ENCODE assay signal across 27 mouse cellular contexts in genomic region chr7:122716299-122716698, GRCm38 (mm10). TPM values are rescaled to one million over a fixed set of nuclear protein-coding genes. Genes with fewer than 3 reads are reported as not detected.
DNase-seq lines count a peak whose midpoint lies in the region; ATAC-seq and TF ChIP-seq lines count a peak whose summit lies in the region.
"Had no signal": no experiment of that assay in that cellular context is flagged by ENCODE, and none has a peak within 500 bp of the region (broad histone marks: within the 10 kb centered on the region; RNA-seq: fewer than 3 reads in every experiment).

No protein-coding gene starts in this region.

- H3K4me1 ChIP-seq in heart, embryonic 10.5 days = no peaks in the 10 kb centered on the region
- H3K4me1 ChIP-seq in CH12.LX (ENCODE audit: control insufficient read depth in 1 of 2, insufficient read depth in 2 of 2) = peaks cover 0 to 6% of the 10 kb centered on the region in 2 experiments; a peak in 2 of 4 replicates
- H3K4me1 ChIP-seq in heart, embryonic 11.5 days (ENCODE audit: control insufficient read depth, insufficient read depth, low read length) = no peaks in the 10 kb centered on the region
- H3K4me1 ChIP-seq: hindbrain, embryonic 10.5 days had no signal

- TF ChIP-seq RAD21 in CH12.LX (IDR thresholded peaks at IDR 0.05; ENCODE audit: low read depth, low read length) = no peak

- peak; percentile 28 to 43 for DNase-seq in heart, adult 18-20 months
- DNase-seq in heart, embryonic 10.5 days (ENCODE audit: low spot score) = no peak
- peak; percentile 17 for DNase-seq in CH12.LX (ENCODE audit: extremely low read depth)
- peak; percentile 13 to 17 for DNase-seq in heart, postnatal 10 days
- no peak for DNase-seq in lung, postnatal 10 days
- no peak for DNase-seq in left cerebral cortex, postnatal 10 days (ENCODE audit: extremely low spot score in 1 of 2, low spot score in 2 of 2)
- DNase-seq: adrenal gland, postnatal 36 days; cerebellum, adult 11 months; cerebellum, adult 9-11 months; forebrain, postnatal 0 days; gastrocnemius, postnatal 36 days; kidney, adult 11 months; thymus, adult 18-20 months; thymus, postnatal 4 days had no signal

- dilution Hi-C loops in CH12.LX (cut with MboI; ENCODE audit: extremely low pct_ligation_motif_present, extremely low pct_unique_long_range_greater_than_20kb, low sequenced_read_pairs) = no loop called here

- H3K4me3 ChIP-seq in heart, embryonic 10.5 days = no peak overlapping the region
- H3K4me3 ChIP-seq in CH12.LX (replicated peaks in 1 of 3; ENCODE audit: low read depth in 2 of 3, low read length in 2 of 3, poor library complexity in 1 of 3) = no peak overlapping the region
- no peak overlapping the region for H3K4me3 ChIP-seq in heart, embryonic 11.5 days (ENCODE audit: low read depth, low read length)
- H3K4me3 ChIP-seq: hindbrain, embryonic 10.5 days; midbrain, embryonic 13.5 days; myocyte had no signal

- H3K4me2 ChIP-seq in CH12.LX (ENCODE audit: insufficient read depth, low read depth, poor library complexity, severe bottlenecking) = no peak overlapping the region
- no peak overlapping the region for H3K4me2 ChIP-seq in heart, embryonic 11.5 days
- H3K4me2 ChIP-seq: midbrain, embryonic 13.5 days had no signal

- H3K79me2 ChIP-seq in CH12.LX (replicated peaks; ENCODE audit: control insufficient read depth, extremely low read depth, insufficient read depth, poor library complexity, severe bottlenecking) = no peaks in the 10 kb centered on the region

- 25% methylated on average over 3 of the region's 3 CpGs for WGBS in heart, embryonic 10.5 days
- 22% methylated on average over 3 of the region's 3 CpGs for WGBS in heart, embryonic 11.5 days (ENCODE audit: insufficient replicate concordance)

- peak; percentile 60; the same call in 1 of the 2 replicates for ATAC-seq in heart, embryonic 11.5 days (replicated peaks; ENCODE audit: insufficient number of reproducible peaks, low FRiP score, low TSS enrichment)
- no peak for ATAC-seq in frontal cortex, adult (ENCODE audit: low TSS enrichment)
- ATAC-seq: forebrain, postnatal 0 days; midbrain, embryonic 13.5 days; Patski had no signal

- no peaks in the 10 kb centered on the region for H3K9me3 ChIP-seq in heart, embryonic 10.5 days
- H3K9me3 ChIP-seq in CH12.LX (replicated peaks; ENCODE audit: low read length) = no peaks in the 10 kb centered on the region
- H3K9me3 ChIP-seq in heart, embryonic 11.5 days (replicated peaks; ENCODE audit: control insufficient read depth, low read length) = no peaks in the 10 kb centered on the region
- H3K9me3 ChIP-seq: hindbrain, embryonic 10.5 days; midbrain, embryonic 13.5 days had no signal

- H3K27ac ChIP-seq in heart, embryonic 10.5 days = no peak overlapping the region
- H3K27ac ChIP-seq in CH12.LX (ENCODE audit: insufficient read depth, low read depth) = no peak overlapping the region
- H3K27ac ChIP-seq in heart, embryonic 11.5 days (ENCODE audit: low read depth, low read length) = no peak overlapping the region
- H3K27ac ChIP-seq: hindbrain, embryonic 10.5 days; kidney, postnatal 0 days; midbrain, embryonic 13.5 days had no signal

- in situ Hi-C loops in CH12.LX (cut with MboI; ENCODE audit: low pct_ligation_motif_present, low pct_unique_long_range_greater_than_20kb, low sequenced_read_pairs) = no loop called here

- H3K9ac ChIP-seq in CH12.LX (ENCODE audit: insufficient read depth, low read depth) = no peak overlapping the region
- no peak overlapping the region for H3K9ac ChIP-seq in heart, embryonic 11.5 days (ENCODE audit: low read depth, low read length)
- H3K9ac ChIP-seq: forebrain, postnatal 0 days; midbrain, embryonic 13.5 days had no signal

- TF ChIP-seq CTCF in CH12.LX (conservative IDR thresholded peaks at IDR 0.05 in 1 of 2, IDR thresholded peaks at IDR 0.05 in 1 of 2; ENCODE audit: low read depth in 2 of 2, low read length in 2 of 2) = no peak

- no peak for TF ChIP-seq POLR2A in CH12.LX (IDR thresholded peaks at IDR 0.05; ENCODE audit: low read depth, low read length)

- H3K36me3 ChIP-seq in heart, embryonic 10.5 days = no peaks in the 10 kb centered on the region
- H3K36me3 ChIP-seq in CH12.LX (replicated peaks in 1 of 2; ENCODE audit: control insufficient read depth in 1 of 2, insufficient read depth in 1 of 2, low read length in 1 of 2) = no peaks in the 10 kb centered on the region
- no peaks in the 10 kb centered on the region for H3K36me3 ChIP-seq in heart, embryonic 11.5 days (ENCODE audit: control insufficient read depth, insufficient read depth, low read length)
- H3K36me3 ChIP-seq: G1E; hindbrain, embryonic 10.5 days; midbrain, embryonic 13.5 days had no signal

- intact Hi-C loops in heart, postnatal 10 days (cut with DNase I) = no loop called here
- intact Hi-C loops in left cerebral cortex, postnatal 10 days (cut with DNase I) = no loop called here

- TF ChIP-seq EP300 in CH12.LX (IDR thresholded peaks at IDR 0.05; ENCODE audit: low read length) = no peak

- H3K27me3 ChIP-seq in heart, embryonic 10.5 days (ENCODE audit: insufficient read depth, poor library complexity, severe bottlenecking) = no peaks in the 10 kb centered on the region
- peaks cover 83% of the 10 kb centered on the region for H3K27me3 ChIP-seq in CH12.LX (replicated peaks)
- no peaks in the 10 kb centered on the region for H3K27me3 ChIP-seq in heart, embryonic 11.5 days (ENCODE audit: control insufficient read depth, insufficient read depth, low read length)
- H3K27me3 ChIP-seq: midbrain, embryonic 13.5 days had no signal

TF ChIP-seq in CH12.LX, 34 proteins besides CTCF, POLR2A, EP300 and RAD21:
- TF ChIP-seq SMC3 (IDR thresholded peaks at IDR 0.05; ENCODE audit: low read depth, low read length) (no peak), ETS1 (conservative IDR thresholded peaks at IDR 0.05; ENCODE audit: low read depth, low read length) (no peak), MEF2A (IDR thresholded peaks at IDR 0.05; ENCODE audit: borderline replicate concordance, low read depth, low read length) (no peak), IRF4 (IDR thresholded peaks at IDR 0.05; ENCODE audit: low read depth, low read length) (no peak), NELFE (IDR thresholded peaks at IDR 0.05; ENCODE audit: low read depth, low read length) (no peak), BHLHE40 (IDR thresholded peaks at IDR 0.05; ENCODE audit: low read depth, low read length) (no peak), ZMIZ1 (IDR thresholded peaks at IDR 0.05; ENCODE audit: low read depth, low read length) (no peak), HCFC1 (IDR thresholded peaks at IDR 0.05; ENCODE audit: low read depth, low read length) (no peak)
TF ChIP-seq in CH12.LX: peak in this region for 0.

RNA-seq across cellular contexts. Expression of gene Cacng3, which starts 46.0 kb away (rescaled TPM):
- not detected for total RNA-seq in heart, adult 18-20 months (2021)
- not detected in 2 replicates for polyA plus RNA-seq in heart, embryonic 10.5 days (2016; fragmentation: Nextera tagmentation; extraction: Ambion mirVana)
- not detected in 2 replicates for total RNA-seq in CH12.LX (2012; rRNA removed)
- not detected in 2 replicates for total RNA-seq in CH12.LX (2014; rRNA removed)
- not detected in 2 replicates for polyA plus RNA-seq in CH12.LX (2012; ENCODE audit: insufficient read length, low read depth)
- polyA plus RNA-seq in heart, embryonic 11.5 days (2014; fragmentation: Nextera tagmentation; extraction: Ambion mirVana) = 0.64 and 1.0 TPM in 2 replicates
- under 1 TPM in 1 of 2 experiments, not detected in 1; 0.30 TPM for total RNA-seq in heart, postnatal 10 days (2021)
- 100 to 1,000 TPM; 124 to 129 TPM for total RNA-seq in left cerebral cortex, postnatal 10 days (2021)
- total RNA-seq: common myeloid progenitor, adult 5-6 weeks; gastrocnemius, postnatal 36 days; liver, adult 2 months; megakaryocyte progenitor cell, adult 5-6 weeks had no signal
- polyA plus RNA-seq: G1E; kidney, postnatal 0 days; large intestine, adult 2 months; limb, embryonic 11.5 days; liver, adult 2 months; myocyte; Patski had no signal

Comparison
In these comparisons a context has a peak if more than half of its experiments do, and no peak if none do; other contexts are left out.
1. DNase-seq: peak in heart, adult 18-20 months (2 of 2), CH12.LX (single experiment) and heart, postnatal 10 days (2 of 2); none in heart, embryonic 10.5 days (single experiment), lung, postnatal 10 days (single experiment) and left cerebral cortex, postnatal 10 days (0 of 2).
2. RNA of gene Cacng3, which starts 46.0 kb away (total RNA-seq): 124 to 129 TPM in left cerebral cortex, postnatal 10 days; 0.30 TPM in heart, postnatal 10 days, not detected in heart, adult 18-20 months and not detected in CH12.LX; every median in the first group is over 10 times any median in the second.